Mouse (Mus musculus): ENCODE results near the gene Syt5.

The Syt5 gene

DNA sequence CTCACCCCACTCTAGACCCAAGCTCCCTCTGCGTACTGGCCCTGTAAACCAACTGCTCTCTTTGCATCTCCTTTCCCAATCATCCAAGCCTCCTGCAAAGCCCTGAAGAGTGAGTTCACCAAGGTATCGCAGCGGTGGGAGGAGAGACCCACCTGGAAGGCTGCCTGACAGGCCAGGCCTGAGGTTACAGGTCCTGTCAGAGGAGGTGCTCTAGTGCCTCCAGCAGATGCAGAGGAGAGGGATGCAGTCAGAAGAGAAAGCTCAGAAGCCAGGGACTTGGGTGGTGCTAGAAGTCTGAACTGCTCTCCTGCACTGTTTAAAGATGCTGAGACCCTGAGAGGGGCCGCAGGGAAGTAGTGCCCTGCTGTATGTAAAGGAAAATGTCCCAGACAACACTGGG lies 48.3 kb downstream of the Syt5 start:
- no peak for DNase-seq (ENCODE audit: low spot score)

DNA sequence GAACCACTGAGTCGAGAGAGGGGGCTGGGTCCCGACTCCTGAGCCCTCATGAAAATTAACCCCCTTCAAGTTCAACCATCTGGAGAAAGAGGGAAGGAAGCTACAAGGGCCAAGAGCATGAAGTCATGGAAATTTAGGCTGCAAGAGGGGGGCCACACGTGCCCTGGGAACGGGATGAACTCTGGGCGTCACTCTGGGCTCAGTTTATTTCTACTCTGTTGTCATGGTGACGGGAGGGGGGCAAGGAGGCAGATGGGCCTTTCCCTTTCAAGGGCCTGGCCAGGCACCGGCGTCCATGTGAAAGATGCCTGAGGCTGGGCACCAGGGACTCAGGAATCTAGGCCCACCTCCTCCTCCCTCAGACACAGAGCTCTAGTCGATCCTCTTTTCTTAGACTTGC lies 49.1 kb downstream of the Syt5 start:
- DNase-seq (ENCODE audit: low spot score) = peak; percentile 77

DNA sequence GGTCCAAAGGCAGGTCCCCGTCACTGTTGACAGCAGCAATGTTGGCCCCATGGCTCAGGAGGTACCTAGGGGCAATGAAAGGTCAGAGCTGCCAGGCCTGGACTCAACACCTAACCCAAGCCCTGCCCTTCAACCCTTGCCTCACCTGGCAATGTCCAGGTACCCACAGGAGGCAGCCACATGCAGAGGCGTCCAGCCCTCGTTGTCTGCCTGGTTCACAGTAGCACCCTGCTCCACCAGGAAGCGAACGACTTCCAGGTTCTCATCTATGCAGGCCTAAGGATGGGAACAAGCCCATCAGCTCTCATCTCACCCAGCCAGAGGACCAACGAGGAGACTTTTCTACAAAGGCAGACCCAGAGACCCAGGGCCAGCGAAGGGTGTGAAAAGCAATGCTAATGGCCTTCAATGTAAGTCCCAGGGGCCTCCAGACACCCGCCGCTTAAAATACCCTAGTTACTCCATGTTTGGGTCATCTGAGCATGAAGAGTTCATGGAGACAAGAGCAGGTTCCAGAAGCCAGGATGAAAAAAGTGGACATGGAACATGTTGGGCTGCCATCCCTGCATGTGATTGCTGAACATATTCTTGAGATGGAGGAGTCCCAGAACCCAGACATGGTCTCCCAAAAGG lies 50.0 kb downstream of the Syt5 start:
- no peak for DNase-seq (ENCODE audit: low spot score)

DNA sequence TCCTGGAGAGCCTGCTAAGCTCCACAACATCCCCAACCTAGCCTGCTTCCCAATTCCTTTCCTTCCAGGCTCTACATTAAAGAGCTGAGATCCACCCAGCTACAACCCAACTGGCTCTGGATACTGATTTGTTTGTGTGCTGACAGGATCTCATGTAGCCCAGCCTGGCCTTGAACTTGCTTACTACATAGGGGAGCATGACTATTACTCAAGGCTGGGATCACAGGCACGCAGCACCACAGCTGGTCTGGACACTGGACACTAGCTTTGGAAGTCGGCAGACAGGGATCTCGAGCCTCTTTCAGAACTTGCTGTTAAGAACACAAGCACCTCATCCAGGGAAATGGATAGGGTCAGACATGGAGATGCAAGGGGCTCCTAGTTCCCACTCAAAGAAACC lies 50.9 kb downstream of the Syt5 start:
- DNase-seq (ENCODE audit: low spot score) = no peak

DNA sequence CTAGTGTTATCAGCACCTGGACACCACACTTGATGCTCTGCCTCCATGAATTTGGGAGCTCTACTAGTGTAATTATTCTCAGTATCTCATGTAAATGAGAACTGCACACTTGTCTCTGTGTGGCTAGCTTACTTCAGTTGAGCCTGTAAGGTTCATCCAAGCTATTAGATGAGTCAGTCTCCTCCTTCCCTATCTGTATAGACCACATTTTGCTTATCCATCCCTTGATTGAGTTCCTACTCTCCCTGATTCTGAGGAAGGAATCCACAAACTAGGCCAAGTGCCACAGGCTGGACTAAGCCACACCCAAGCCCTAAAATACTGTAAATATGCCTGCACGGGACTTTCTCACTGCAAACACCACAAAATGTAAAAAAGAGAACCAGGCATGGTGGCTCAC lies 53.4 kb downstream of the Syt5 start:
- no peak for DNase-seq (ENCODE audit: low spot score)

DNA sequence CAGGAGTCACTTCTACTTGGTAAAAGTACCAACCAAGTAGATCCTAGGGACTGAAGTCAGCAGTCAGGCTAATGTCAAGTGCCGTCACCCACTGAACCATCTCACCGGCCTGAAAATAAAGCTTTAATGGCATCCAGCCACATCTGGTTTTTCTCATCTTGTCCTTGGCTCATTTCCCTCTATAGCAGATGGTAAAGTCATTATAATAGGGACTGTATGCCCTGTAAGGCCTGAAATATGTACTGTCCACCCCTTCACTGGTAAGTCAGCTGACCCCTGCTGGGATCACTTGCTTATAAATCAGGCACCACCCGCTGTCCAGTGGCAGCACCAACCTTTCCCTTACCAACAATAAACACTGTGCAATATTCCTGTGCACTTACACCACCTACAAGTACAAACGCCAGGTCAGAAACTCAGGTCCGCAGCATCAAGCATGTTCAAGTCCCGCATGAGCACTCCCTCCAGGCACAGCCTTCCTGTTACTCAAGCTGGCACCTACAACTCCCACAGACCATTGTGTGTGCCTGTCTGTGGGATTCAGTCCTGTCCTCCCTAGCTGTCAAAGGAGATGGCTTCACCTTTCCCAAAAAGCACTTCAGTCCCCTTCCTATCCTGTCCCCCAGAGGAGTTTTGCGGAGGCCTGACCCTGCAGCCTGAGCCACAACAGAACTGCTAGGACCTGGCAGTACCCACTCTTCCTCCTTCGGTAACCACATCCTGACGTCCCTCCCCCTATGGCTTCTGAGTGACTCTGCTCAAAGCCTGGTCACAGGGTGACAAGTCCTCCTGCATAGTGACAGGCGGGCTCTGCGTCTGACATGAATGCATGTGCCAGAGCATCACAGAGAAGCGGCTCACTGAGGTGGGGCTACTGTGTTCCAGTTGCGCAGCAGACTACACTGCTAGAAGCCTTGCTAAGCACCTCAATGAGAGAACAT lies 54.8 kb downstream of the Syt5 start:
- no peak for DNase-seq (ENCODE audit: low spot score)

DNA sequence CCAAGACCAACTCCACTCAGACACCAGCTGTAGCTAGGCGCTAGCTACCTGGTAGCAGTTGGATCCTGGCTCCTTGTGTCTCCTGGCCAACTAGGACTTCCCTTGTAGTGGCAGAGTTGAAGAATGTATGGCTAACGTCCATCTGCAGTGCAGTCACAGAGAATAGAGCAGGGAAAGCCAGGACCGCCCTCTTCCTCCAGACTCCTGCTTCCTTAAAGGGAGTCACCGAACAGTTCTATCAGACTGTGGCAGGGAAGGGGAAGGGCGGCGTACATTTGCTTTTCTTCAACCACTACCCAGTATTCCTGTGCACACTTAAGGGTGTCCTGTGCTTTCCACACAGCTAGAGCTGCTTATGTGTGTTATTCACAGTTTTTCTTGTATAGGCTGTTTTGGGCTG lies 56.0 kb downstream of the Syt5 start:
- DNase-seq (ENCODE audit: low spot score) = no peak

Measured in retina, embryonic 14.5 days (tissue).